Mouse (Mus musculus) olfactory bulb, adult 2 months (tissue): ENCODE results near the gene Olfr32.

ENCODE experiments used
- CTCF ChIP-seq: fragments of 200-500 bp; IDR thresholded peaks from 2 replicates; pipeline ENCODE4 v1.5.1; 2012; ENCODE audit warnings: low read depth, mild to moderate bottlenecking, low read length, moderate library complexity; ENCODE audit not compliant: insufficient read depth
- POLR2A ChIP-seq: fragments of 200-500 bp; IDR thresholded peaks from 2 replicates; pipeline ENCODE4 v1.6.1; 2012; ENCODE audit warnings: mild to moderate bottlenecking, low read depth, low read length, moderate library complexity; ENCODE audit not compliant: insufficient read depth

- TF ChIP-seq CTCF (no peak), POLR2A (no peak)
Measured at GRCm38 (mm10) chr2:90142196-90142595, at the start of gene Olfr32.
